ENCODE assay signal across 9 mouse cellular contexts in genomic region chr7:127326685-127327084, GRCm38 (mm10). TPM values are rescaled to one million over a fixed set of nuclear protein-coding genes. Genes with fewer than 3 reads are reported as not detected.
A peak's percentile ranks its signal among the peaks of the same experiment; 100 is the strongest.
DNase-seq lines count a peak whose midpoint lies in the region; TF ChIP-seq lines count a peak whose summit lies in the region.
"Had no signal": no experiment of that assay in that cellular context is flagged by ENCODE, and none has a peak within 500 bp of the region (broad histone marks: within the 10 kb centered on the region; RNA-seq: fewer than 3 reads in every experiment).

No protein-coding gene starts in this region.

- H3K4me3 ChIP-seq in layer of hippocampus, adult 2 months, result no peak overlapping the region
- H3K4me3 ChIP-seq: myocyte had no signal

- peak; percentile 45 for DNase-seq in cerebellum, adult 9-11 months
- no peak for DNase-seq in cerebellum, adult 9-10 months
- DNase-seq in ovary, adult 18-20 months (ENCODE audit: low spot score), result peak; percentile 38
- DNase-seq in ovary, postnatal 10 days (ENCODE audit: low spot score), result no peak
- peak; percentile 58 to 74 for DNase-seq in layer of hippocampus, adult 2 months (ENCODE audit: low spot score in 2 of 2)
- DNase-seq in right cerebral cortex, adult 18-20 months, result peak; percentile 50
- no peak for DNase-seq in yolk sac, embryonic 10.5 days (ENCODE audit: low spot score)
- DNase-seq in adrenal gland, adult 8-10 months, result no peak

- no peak overlapping the region for H3K27ac ChIP-seq in layer of hippocampus, adult 2 months

- TF ChIP-seq CTCF in layer of hippocampus, adult 2 months (conservative IDR thresholded peaks at IDR 0.05), result no peak

RNA-seq across cellular contexts. Expression of gene Zfp768, which starts 18.7 kb away (rescaled TPM):
- 10 to 100 TPM; 11.4 to 11.8 TPM for total RNA-seq in layer of hippocampus, adult 2 months (2021)
- 10 to 100 TPM; 25.9 to 29.4 (median 28.0) TPM for total RNA-seq in adrenal gland, adult 8-10 months (2022)

RNA-seq across cellular contexts. Expression of gene Itgal, which starts 30.6 kb away (rescaled TPM):
- total RNA-seq in layer of hippocampus, adult 2 months (2021), result under 1 TPM; 0.20 to 0.36 TPM
- 1 to 10 TPM; 1.9 to 3.1 (median 2.7) TPM for total RNA-seq in adrenal gland, adult 8-10 months (2022)

RNA-seq across cellular contexts. Expression of gene Zfp747, which starts 49.2 kb away (rescaled TPM):
- total RNA-seq in layer of hippocampus, adult 2 months (2021), result 1 to 10 TPM; 6.7 to 6.9 TPM
- 10 to 100 TPM; 11.1 to 14.4 (median 12.5) TPM for total RNA-seq in adrenal gland, adult 8-10 months (2022)

RNA-seq across cellular contexts. Expression of gene Sephs2, which starts 52.8 kb away (rescaled TPM):
- 10 to 100 TPM; 40.0 to 46.7 TPM for total RNA-seq in layer of hippocampus, adult 2 months (2021)
- total RNA-seq in adrenal gland, adult 8-10 months (2022), result 100 to 1,000 TPM in 1 of 4 experiments, 10 to 100 TPM in 3; 44.5 to 105 (median 76.5) TPM

Comparison
In these comparisons a context has a peak if more than half of its experiments do, and no peak if none do; other contexts are left out.
1. DNase-seq: peak in cerebellum, adult 9-11 months (single experiment), ovary, adult 18-20 months (single experiment), layer of hippocampus, adult 2 months (2 of 2) and right cerebral cortex, adult 18-20 months (single experiment); none in cerebellum, adult 9-10 months (single experiment), ovary, postnatal 10 days (single experiment), yolk sac, embryonic 10.5 days (single experiment) and adrenal gland, adult 8-10 months (single experiment).